Mouse (Mus musculus): Measurements from ENCODE around the gene Nrip3.

- TF ChIP-seq CTCF (IDR thresholded peaks at IDR 0.05; ENCODE audit: low read depth, low read length) (no peak), POLR2A (IDR thresholded peaks at IDR 0.05; ENCODE audit: extremely low read depth, insufficient read depth, low read length) (no peak)
Observed at GRCm38 (mm10) chr7:109817954-109818353, 36.1 kb upstream of the Nrip3 start.

Measured in liver, adult 2 months (tissue).